Mouse (Mus musculus): Measurements from ENCODE around the gene Zfp646. TPM values are rescaled to one million over a fixed set of nuclear protein-coding genes. Genes with fewer than 3 reads are reported as not detected.

Zfp646 gene
- polyA plus RNA-seq, 1 experiment = 12.8 TPM

Other genes with a start within 250 kb of the Zfp646 start
- gene Bcl7c, start 167.3 kb upstream of the Zfp646 start, polyA plus RNA-seq (2012; rRNA removed) = 17.5 and 21.2 TPM in 2 replicates
- gene Ctf1, start 163.5 kb upstream of the Zfp646 start, polyA plus RNA-seq (2012; rRNA removed) = 3.0 and 3.4 TPM in 2 replicates
- gene Ctf2, start 144.1 kb upstream of the Zfp646 start, polyA plus RNA-seq (2012; rRNA removed) = not detected in 2 replicates
- gene Fbxl19, start 131.7 kb upstream of the Zfp646 start, polyA plus RNA-seq (2012; rRNA removed) = 28.6 and 34.4 TPM in 2 replicates
- 15.7 and 20.5 TPM in 2 replicates for gene Orai3, start 106.4 kb upstream of the Zfp646 start, polyA plus RNA-seq (2012; rRNA removed)
- gene Setd1a, start 99.6 kb upstream of the Zfp646 start, polyA plus RNA-seq (2012; rRNA removed) = 6.7 and 6.8 TPM in 2 replicates
- gene Gm49388, start 90.6 kb upstream of the Zfp646 start, polyA plus RNA-seq (2012; rRNA removed) = not detected in 2 replicates
- gene Hsd3b7, start 75.6 kb upstream of the Zfp646 start, polyA plus RNA-seq (2012; rRNA removed) = 55.9 and 69.1 TPM in 2 replicates
- gene Stx4a, start 51.9 kb upstream of the Zfp646 start, polyA plus RNA-seq (2012; rRNA removed) = 64.0 and 81.2 TPM in 2 replicates
- gene Stx1b, start 51.7 kb upstream of the Zfp646 start, polyA plus RNA-seq (2012; rRNA removed) = 1.7 and 3.1 TPM in 2 replicates
- gene Zfp668, start 607 bp downstream of the Zfp646 start, polyA plus RNA-seq (2012; rRNA removed) = 5.4 and 5.9 TPM in 2 replicates
- 0.80 and 1.1 TPM in 2 replicates for gene Prss53, start 14.7 kb downstream of the Zfp646 start, polyA plus RNA-seq (2012; rRNA removed)
- gene Gm21974, start 19.2 kb downstream of the Zfp646 start, polyA plus RNA-seq (2012; rRNA removed) = not detected in 2 replicates
- 69.3 and 83.9 TPM in 2 replicates for gene Vkorc1, start 19.4 kb downstream of the Zfp646 start, polyA plus RNA-seq (2012; rRNA removed)
- gene Bckdk, start 27.9 kb downstream of the Zfp646 start, polyA plus RNA-seq (2012; rRNA removed) = 82.2 and 87.5 TPM in 2 replicates
- gene Kat8, start 36.3 kb downstream of the Zfp646 start, polyA plus RNA-seq (2012; rRNA removed) = 14.2 and 14.8 TPM in 2 replicates
- 33.4 and 34.9 TPM in 2 replicates for gene Prss8, start 53.9 kb downstream of the Zfp646 start, polyA plus RNA-seq (2012; rRNA removed)
- gene Prss36, start 70.5 kb downstream of the Zfp646 start, polyA plus RNA-seq (2012; rRNA removed) = 3.2 and 4.4 TPM in 2 replicates
- 187 and 218 TPM in 2 replicates for gene Fus, start 91.2 kb downstream of the Zfp646 start, polyA plus RNA-seq (2012; rRNA removed)
- 928 and 1,122 TPM in 2 replicates for gene Pycard, start 117.6 kb downstream of the Zfp646 start, polyA plus RNA-seq (2012; rRNA removed)
- gene Trim72, start 127.7 kb downstream of the Zfp646 start, polyA plus RNA-seq (2012; rRNA removed) = 6.8 and 9.8 TPM in 2 replicates
- 10.1 and 14.0 TPM in 2 replicates for gene Itgam, start 186.4 kb downstream of the Zfp646 start, polyA plus RNA-seq (2012; rRNA removed)
- gene Gm49368, start 186.5 kb downstream of the Zfp646 start, polyA plus RNA-seq (2012; rRNA removed) = 0.02 and 0.04 TPM in 2 replicates